Mouse (Mus musculus) spleen, postnatal 4 days (tissue): ENCODE results near the gene Rhbdd2.
"Not testable (repeated sequence)": the region's sequence is repeated elsewhere in the genome, so short reads cannot be mapped to it uniquely, and the experiment has no call there.

Source experiments
- DNase-seq, 2 experiments: peaks; one replicate each; pipeline ENCODE4 v3.0.0; 2022; ENCODE audit warnings: low spot score in 2 of 2

The Rhbdd2 gene

DNA sequence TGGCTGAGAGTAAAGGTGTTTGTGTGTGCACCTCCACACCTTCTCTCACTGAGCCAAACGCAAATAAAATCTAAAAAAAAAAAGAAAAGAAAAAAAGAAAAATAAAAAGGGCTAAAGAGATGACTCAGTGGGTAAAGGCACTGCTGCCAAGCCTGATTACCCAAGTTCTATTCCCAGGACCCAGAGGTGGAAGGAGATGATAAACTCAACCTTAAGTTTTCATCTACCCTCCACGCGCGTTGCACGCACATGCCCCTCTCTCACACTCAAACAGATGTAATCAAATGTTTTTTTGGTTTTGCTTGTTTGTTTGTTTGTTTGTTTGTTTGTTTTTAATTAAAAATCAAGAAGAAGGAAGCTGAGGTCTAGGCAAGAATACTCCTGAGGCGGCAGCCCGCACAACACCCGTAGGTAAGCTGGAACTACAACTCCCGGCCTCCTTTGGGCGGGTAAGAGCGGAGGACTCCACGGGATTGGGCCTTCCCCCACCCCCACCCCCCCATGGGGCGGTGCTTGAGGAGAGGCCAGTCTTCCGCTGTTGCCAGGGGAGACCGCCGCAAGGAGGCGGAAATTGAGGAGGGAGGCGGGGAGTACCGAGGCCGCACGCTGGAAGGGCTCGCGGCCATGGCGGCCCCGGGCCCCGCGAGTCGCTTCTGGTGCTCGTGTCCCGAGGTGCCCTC lies at the start of gene Rhbdd2:
Gene Rhbdd2 (plus strand): TSS at position 502 of the 680 bp plus-strand sequence.
- DNase-seq, result peak; percentile 96 to 97

DNA sequence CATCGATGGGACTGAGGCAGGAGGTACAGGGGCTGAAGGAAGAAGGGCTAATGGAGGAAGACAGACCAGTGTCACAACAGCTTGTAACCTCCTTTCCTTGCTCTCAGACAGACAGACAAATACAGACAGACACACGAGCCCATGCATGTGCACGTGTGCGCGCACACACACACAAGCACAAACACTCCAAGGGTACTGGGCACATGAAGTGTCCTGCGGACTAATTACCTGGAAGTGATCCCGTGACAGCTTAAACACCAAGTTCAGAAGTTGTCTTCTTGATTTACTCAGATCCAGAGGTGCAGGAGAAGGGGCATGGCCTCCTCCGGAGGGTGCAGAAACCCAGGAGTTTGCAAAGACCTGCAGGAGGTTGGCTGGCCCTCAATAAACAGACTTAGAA lies 46.7 kb upstream of the Rhbdd2 start:
- DNase-seq, result no peak

- DNase-seq, result no peak
Measured at GRCm38 (mm10) chr5:135587764-135588163, 44.7 kb upstream of the Rhbdd2 start.

DNA sequence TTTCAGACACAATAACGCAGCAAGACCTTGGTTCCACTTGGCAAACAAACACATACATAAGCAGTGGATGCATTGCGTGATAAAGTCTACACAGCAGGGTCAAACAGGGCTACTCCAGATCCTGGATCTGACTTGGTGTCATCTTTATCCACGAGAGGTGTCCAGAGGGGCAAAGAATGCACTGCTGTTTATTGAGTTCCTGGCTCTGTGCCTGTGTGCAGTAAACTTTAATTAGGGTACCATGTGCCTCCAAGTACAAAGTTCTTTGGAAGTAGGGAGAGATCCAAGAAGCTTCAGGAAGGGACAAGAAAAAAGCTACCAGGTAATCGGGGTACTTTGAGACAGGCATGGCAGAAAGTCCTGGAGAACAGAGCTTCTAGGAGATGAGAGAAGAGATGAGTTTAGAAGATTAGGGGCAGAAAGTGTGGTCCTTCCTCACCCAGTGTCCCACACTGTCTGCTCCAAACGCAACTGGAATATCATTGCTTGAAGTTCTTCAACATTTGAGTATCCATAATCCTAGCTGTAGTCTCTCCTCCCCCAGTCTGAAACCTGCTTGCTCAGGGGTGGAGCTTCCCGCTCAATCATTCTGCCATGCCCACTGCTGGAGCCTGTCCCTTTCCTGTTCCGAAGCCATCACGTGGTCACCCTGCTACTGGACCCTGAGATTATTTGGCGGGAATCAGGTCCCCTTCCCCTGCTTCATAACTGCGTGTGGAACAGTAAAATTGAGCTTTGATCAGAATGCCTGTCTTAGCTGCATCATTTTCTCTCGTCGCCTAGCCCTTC lies 42.2 kb upstream of the Rhbdd2 start:
- no peak for DNase-seq

DNA sequence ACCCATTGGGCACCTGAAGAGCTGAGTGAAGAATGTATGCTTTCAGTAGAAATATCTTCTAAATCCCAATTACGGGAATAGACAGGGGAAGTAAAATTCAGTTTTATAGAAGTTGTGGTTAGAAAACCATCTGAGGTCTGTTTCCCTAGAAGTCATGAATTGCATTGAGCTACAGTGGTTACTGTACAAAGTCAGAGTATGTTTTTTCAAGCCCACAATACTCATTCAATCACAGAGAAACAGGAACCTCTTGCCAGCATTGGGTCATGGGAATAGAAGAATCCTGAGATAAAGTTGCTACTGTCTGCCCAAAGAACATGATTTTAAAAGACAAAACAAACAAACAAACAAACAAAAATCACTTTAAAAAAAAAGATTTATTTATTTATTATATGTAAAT lies 27.8 kb upstream of the Rhbdd2 start:
- not testable (repeated sequence) for DNase-seq

DNA sequence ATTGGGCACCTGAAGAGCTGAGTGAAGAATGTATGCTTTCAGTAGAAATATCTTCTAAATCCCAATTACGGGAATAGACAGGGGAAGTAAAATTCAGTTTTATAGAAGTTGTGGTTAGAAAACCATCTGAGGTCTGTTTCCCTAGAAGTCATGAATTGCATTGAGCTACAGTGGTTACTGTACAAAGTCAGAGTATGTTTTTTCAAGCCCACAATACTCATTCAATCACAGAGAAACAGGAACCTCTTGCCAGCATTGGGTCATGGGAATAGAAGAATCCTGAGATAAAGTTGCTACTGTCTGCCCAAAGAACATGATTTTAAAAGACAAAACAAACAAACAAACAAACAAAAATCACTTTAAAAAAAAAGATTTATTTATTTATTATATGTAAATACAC lies 25.7 kb upstream of the Rhbdd2 start:
- DNase-seq, result not testable (repeated sequence)

DNA sequence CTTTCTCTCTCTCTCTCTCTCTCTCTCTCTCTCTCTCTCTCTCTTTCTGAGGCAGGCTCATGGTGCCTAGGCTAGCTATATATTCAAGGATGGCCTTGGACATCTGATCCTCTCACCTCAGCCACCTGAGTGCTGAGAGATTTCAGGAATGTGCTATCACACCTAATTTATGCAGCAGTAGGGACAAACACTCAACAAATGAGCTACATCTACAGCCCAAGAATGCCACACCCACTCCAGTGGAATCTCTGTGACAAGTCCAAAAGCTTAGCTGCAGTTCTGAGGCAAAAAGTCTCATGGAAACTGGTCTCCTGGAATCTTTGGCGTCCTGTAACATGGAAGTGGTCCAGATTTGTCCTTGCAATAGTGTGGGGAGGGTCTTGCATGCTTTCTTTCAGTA lies 24.8 kb upstream of the Rhbdd2 start:
- DNase-seq, result no peak

DNA sequence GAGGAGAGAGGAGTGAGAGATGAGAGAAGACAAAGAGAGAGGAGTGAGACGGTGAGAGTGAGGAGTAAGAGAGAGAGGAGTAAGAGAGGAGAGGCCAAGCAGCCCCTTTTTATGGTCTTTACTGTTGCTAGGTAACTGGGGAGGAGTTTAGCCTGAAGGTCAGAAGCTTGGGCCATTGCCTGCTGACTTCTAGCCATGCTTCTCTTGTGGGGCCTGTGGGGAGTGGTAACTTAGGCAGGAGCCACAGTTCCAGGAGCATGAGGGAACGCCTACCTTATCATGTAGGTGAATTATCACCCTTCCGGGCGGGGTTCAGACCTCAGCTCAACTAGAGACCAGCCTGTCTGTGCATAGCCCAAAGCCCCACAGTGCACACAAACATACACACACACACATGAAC lies 22.6 kb upstream of the Rhbdd2 start:
- peak in 1 of 2 experiments; percentile 36 for DNase-seq

GRCm38 (mm10) chr5:135619741-135620140 lies 12.7 kb upstream of the Rhbdd2 start:
- peak in 1 of 2 experiments; percentile 51 for DNase-seq

- peak in 1 of 2 experiments; percentile 47 for DNase-seq
Measured at GRCm38 (mm10) chr5:135620526-135620925, 11.9 kb upstream of the Rhbdd2 start.

- peak in 1 of 2 experiments; percentile 45 for DNase-seq
Measured at GRCm38 (mm10) chr5:135621725-135622124, 10.7 kb upstream of the Rhbdd2 start.

DNA sequence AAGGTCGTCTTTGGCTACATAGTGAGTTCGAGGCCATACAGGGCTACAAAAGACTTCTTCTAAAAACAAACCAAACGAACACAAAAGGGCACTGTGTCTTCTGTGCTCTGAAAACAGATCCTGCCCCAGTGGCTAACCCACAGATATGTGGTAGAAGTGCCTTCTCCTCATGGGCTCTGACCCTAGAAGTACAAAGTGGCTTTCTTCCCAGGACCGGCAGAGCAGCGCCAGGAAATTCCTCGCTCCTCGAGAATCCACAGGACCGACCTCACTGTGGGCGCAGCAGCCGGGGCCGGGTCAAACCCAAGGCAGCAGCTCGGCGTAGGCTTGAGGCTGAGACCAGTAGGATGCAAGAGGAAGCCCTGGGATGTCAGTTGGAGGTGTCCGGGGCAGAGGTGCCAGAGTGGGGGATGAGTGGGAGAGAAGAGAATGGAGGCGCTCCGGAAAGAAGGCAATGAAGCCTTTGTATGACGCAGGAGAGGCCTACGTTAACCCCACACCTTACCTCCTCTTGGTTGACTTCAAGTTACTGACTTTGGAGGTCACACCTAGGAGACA lies 9.3 kb upstream of the Rhbdd2 start:
- peak in 1 of 2 experiments; percentile 61 for DNase-seq

GRCm38 (mm10) chr5:135628916-135629315 lies 3.5 kb upstream of the Rhbdd2 start:
- DNase-seq, result no peak

- DNase-seq, result no peak
Measured at GRCm38 (mm10) chr5:135629401-135629800, 3.0 kb upstream of the Rhbdd2 start.

DNA sequence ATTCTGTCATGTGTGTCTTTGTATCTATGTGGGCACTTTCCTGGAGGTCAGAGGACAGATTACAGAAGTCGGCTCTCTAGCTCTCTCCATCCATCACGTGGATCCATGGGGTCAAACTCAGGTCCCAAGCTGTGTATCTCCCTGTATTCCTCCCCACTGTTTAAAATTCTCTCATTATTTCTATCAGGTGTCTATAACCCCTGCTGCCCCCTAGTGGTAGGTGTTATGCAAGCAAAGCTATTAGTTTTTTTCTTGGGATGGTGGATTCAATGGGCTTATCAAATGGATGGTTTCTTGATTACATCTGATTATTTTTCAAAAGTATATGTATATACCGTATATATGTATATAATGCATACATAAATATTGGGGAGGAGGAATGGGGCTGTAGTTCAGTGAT lies 1.8 kb upstream of the Rhbdd2 start:
- peak; percentile 63 to 86 for DNase-seq

- DNase-seq, result no peak
Measured at GRCm38 (mm10) chr5:135632797-135633144, 353 bp downstream of the Rhbdd2 start.

- DNase-seq, result no peak
Measured at GRCm38 (mm10) chr5:135639760-135640458, 7.5 kb downstream of the Rhbdd2 start.

GRCm38 (mm10) chr5:135640459-135640789 lies 8.0 kb downstream of the Rhbdd2 start:
- DNase-seq, result no peak

DNA sequence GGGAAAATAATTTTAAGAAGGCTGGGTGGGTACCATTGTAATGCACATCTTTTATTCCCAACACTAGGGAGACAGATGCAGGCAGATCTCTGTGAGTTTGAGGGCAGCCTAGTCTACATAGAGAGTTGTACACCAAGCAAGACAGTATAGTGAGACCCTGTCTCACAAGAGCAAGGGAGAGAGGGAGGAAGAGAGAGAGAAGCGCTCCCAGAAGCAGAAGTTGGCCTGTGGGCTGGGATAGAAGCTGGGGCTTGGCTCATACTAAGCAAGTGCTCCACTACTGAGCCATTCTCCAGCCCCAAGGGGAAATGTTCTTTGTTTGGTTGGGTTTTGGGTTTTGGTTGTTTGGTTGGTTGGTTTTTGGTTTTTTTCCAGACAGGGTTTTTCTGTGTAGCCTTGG lies 8.6 kb downstream of the Rhbdd2 start:
- no peak for DNase-seq

DNA sequence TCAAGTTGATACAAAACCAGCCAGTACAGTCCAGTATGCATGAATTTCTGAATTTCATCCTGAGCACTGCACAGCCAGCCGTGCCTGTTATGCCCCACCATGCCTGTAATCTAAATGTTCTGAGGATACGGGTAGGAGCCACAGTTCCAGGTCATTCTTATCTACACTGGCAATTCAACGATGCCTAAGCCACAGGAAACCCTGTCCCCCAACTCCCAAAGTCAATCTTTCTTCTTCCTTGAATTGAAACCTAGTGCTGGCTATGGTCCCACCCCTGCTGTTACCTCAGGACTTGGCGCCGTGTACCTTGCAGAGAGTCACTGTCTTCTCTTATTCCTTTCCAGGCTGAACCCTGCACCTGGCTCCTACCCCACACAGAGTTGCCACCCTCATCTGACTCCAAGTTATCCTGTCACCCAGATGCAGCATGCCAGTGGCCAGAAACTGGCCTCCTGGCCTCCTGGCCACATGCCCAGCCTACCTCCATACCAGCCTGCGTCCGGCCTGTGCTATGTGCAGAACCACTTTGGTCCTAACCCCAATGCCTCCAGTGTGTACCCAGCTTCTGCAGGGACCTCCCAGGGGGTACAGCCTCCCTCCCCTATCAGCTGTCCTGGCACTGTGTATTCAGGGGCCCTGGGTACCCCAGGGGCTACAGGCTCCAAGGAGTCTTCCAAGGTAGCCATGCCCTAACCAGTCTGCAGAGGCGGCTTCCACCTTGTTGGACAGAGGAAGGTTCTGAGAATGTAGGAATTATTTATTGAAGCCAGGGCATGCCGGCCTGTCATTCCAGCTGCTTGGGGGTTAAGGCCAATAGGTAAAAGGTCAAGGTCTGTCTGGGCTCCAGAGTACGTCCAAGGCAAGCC lies 10.5 kb downstream of the Rhbdd2 start:
- DNase-seq, result no peak

- no peak for DNase-seq
Measured at GRCm38 (mm10) chr5:135643552-135643842, 11.1 kb downstream of the Rhbdd2 start.

DNA sequence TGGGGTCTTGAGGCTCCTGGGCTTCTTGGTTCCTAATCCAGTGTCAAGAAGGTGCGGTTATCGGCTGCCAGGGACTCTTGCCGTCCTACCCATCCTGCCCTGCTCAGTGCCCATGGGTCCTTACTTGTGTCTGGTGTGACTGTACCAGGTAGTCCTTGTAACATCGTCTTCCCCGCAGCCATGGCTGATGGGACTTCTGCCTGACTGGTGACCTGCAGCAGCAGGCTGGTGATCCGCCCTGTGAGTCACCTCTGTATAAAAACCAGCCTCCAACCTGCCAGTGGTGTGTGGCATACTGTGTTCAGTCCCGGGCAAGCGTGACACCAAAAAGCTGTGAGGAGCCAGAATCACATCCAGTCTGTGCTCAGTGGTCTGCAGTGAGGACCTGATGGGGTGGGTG lies 11.5 kb downstream of the Rhbdd2 start:
- no peak for DNase-seq
